Mouse (Mus musculus): ENCODE measurements at regions not wholly inside any gene's neighbourhood (a gene's known extent, or its start where the extent isn't known, plus 50 kb on each side); places are given as distances from the start of the nearest gene placed in this dataset.

DNA sequence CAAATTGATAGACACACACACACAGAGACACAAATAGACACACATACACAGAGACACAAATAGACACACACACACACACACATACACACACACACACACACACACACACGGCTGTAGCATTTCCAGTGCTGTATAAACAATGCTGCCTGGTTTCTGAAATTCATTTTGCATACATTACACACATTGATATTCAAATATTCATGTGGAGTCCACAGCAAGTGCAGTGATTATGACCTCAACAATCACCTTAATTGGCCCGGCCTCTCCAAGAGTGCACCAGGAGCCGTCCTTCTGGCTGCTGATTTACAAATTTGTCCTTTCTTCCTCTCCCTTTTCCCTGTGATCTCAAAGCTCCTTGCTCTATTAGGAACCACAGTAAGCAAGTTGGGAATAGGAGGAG lies 61.2 kb upstream of the Lhx8 start:
- DNase-seq (ENCODE audit: low spot score in 2 of 2) = no peak

DNA sequence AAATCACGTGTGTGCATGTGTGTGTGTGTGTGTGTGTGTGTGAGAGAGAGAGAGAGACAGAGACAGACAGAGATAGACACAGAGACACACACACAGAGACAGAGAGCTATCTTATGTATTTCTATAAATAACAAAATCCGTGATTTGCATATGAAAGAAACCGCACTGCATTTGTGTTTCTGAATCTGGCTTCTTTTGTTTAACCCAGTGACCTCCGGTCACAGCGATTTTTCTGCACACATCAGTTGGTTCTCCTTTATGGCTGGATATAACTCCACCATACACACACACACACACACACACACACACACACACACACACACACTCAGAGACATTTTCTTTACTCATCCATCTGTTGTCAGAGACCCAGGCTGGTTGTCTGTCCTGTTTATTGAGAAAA lies 58.2 kb upstream of the Lhx8 start:
- DNase-seq (ENCODE audit: low spot score in 2 of 2) = no peak

DNA sequence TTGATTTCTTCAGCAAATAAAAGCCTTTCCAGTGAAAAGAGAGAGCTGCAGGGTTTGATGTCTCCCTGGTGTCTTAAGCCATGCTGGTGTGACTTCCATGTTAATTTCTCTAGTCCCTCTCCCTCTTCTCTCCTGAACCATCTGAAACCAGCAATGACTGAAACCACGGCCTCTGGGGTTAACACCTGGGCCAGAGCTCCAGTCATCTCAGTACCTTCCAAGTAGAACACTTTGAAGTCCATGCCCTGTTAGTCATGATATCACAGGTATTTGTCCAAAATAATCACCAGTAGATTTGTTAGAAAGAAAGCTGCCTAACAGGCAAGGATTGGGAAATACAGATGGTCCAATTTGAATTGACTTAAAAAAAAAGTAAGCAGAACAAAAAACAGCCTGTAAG lies 56.8 kb upstream of the Lhx8 start:
- DNase-seq (ENCODE audit: low spot score in 2 of 2) = no peak

DNA sequence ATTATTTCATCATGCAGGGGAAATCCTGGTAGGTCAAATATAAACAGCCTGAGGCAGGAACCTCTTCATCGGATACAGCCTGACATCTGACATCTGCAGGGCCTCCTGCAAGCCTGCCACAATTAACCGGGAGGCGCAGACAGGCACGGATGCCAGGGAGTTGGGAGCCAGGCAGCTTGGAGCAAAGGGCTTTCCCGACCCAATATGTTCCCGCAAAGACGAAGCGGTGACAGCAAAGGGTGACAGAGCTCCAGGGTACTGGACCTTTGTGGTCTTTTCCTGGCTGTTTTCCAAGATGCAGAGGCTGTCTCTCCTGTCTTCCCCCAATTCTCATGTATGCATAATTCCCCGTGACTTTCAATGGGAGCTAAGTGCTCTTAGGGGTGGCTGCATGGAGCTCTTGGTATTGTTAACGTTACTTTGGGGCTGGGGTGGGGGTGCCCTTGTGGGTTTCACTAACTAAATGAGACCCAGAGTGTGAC lies 55.4 kb upstream of the Lhx8 start:
- DNase-seq (ENCODE audit: low spot score in 2 of 2) = no peak

DNA sequence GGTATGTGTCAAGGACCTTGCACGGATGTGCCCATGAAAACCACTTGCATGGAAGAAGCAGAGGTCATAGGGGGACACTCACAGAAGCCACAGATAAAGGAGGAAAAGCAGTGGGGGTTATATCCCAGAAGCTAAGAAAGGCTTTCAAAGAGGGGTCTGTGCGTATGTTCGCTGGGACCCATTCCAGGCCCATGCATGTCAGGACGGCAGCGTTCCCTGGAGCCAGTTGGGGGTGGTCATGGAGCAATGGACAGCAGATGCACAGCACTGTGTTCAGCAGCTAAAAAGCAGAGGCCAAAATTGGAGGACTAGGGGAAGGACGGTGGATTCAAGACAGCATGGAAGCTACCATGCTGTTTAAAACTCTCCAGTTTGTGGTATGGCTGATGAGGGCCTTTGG lies 52.4 kb upstream of the Lhx8 start:
- no peak for DNase-seq (ENCODE audit: low spot score in 2 of 2)

DNA sequence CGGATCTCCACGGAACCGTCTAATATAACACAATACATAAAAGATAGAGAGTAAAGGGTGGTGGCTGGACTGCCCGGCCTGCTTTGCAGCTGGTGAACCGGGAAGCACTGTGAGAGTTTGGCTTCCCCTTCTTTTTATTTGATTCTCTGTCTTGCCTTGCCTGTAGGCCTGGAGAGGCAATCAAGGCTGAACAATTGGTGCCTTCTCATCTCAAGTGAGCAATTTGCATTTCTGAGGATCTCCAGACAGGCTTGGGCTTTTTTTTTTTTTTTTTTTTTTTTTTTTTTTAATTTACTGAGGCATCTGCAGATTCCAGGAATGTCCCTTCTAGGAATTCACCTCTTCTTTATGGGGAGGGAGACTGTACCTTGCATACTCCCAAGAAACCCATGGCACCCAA lies 51.1 kb upstream of the Lhx8 start:
- no peak for DNase-seq (ENCODE audit: low spot score in 2 of 2)
